Mouse (Mus musculus) liver, postnatal 0 days (tissue): Measurements from ENCODE around the gene D430041D05Rik. TPM values are rescaled to one million over a fixed set of nuclear protein-coding genes. Genes with fewer than 3 reads are reported as not detected.

Source experiments
- ATAC-seq: fragments of 200-750 bp; cut with Nextera tagmentation; 2 replicates; pipeline ENCODE4 v1.8.0; 2017; ENCODE audit warnings: mild to moderate bottlenecking, moderate library complexity
- DNase-seq: peaks from one replicate; pipeline ENCODE4 v3.0.0-alpha.2; 2016
- H3K27ac ChIP-seq: fragments of 300-500 bp; sonication (generic); 2 replicates; pipeline ENCODE4 v1.5.1; 2014; ENCODE audit warnings: antibody characterized with exemption, moderate library complexity, mild to moderate bottlenecking, low read depth
- H3K27me3 ChIP-seq: fragments of 300-500 bp; sonication (generic); 2 replicates; pipeline ENCODE4 v1.6.1; 2014; ENCODE audit warnings: low read length, control low read depth, mixed read lengths; ENCODE audit not compliant: insufficient read depth
- H3K36me3 ChIP-seq: fragments of 300-500 bp; sonication (generic); replicated peaks from 2 replicates; pipeline ENCODE4 v1.6.1; 2014; ENCODE audit warnings: mild to moderate bottlenecking, control low read depth, low read length, moderate library complexity, mixed read lengths; ENCODE audit not compliant: insufficient read depth
- H3K4me1 ChIP-seq: fragments of 300-500 bp; sonication (generic); 2 replicates; pipeline ENCODE4 v1.6.1; 2014; ENCODE audit warnings: antibody characterized with exemption, mild to moderate bottlenecking, control low read depth; ENCODE audit not compliant: insufficient read depth
- H3K4me2 ChIP-seq: fragments of 300-500 bp; sonication (generic); 2 replicates; pipeline ENCODE4 v1.6.1; 2014; ENCODE audit warnings: low read depth, mild to moderate bottlenecking, low read length, moderate library complexity, mixed read lengths
- H3K4me3 ChIP-seq: fragments of 300-500 bp; sonication (generic); 2 replicates; pipeline ENCODE4 v1.5.1; 2014; ENCODE audit warnings: low read depth, low read length
- H3K9ac ChIP-seq: fragments of 300-500 bp; sonication (generic); replicated peaks from 2 replicates; pipeline ENCODE4 v1.6.1; 2014; ENCODE audit warnings: mild to moderate bottlenecking, moderate library complexity
- H3K9me3 ChIP-seq: fragments of 300-500 bp; sonication (generic); 2 replicates; pipeline ENCODE4 v1.6.1; 2016; ENCODE audit warnings: mild to moderate bottlenecking, control low read depth, low read length, mixed read lengths
- CTCF ChIP-seq: sonication (generic); IDR thresholded peaks from 2 replicates; pipeline ENCODE4 v1.5.1; 2016; ENCODE audit warnings: antibody characterized with exemption, low read depth
- EP300 ChIP-seq: IDR thresholded peaks from 2 replicates; pipeline ENCODE4 v1.6.1; 2016; ENCODE audit warnings: antibody characterized with exemption, low read depth, mild to moderate bottlenecking
- WGBS: fragments of 180-500 bp; shearing (Covaris S2); extraction: QIAGEN DNeasy Blood & Tissue Kit; methylation state at CpG from one replicate; pipeline ENCODE4 v1.1.7; 2014; ENCODE audit not compliant: insufficient replicate concordance; 5-methylcytosine and 5-hydroxymethylcytosine counted together
- polyA plus RNA-seq: library from polyadenylated mRNA; unstranded; fragments of >200 nt; fragmentation: Nextera tagmentation; extraction: Ambion mirVana; gene quantifications from 2 replicates; pipeline ENCODE4 v1.2.1, GENCODE M21; 2015

The D430041D05Rik gene
- polyA plus RNA-seq, 1 experiment from 2014 or later, result 0.05 TPM

- ATAC-seq, result no peak
- 0 out of 2 replicates have a peak, but pooled peaks cover 2% of the 10 kb centered on the region for H3K9me3 ChIP-seq
- DNase-seq, result no peak
- H3K27me3 ChIP-seq, result no peaks in the 10 kb centered on the region
- TF ChIP-seq CTCF (no peak), EP300 (no peak)
- H3K4me3 ChIP-seq, result no peak overlapping the region
- H3K4me2 ChIP-seq, result no peak overlapping the region
- H3K36me3 ChIP-seq, result no peaks in the 10 kb centered on the region
- 71% methylated on average over 9 of the region's 9 CpGs for WGBS
- no peak overlapping the region for H3K27ac ChIP-seq
- no peaks in the 10 kb centered on the region for H3K4me1 ChIP-seq
- H3K9ac ChIP-seq, result no peak overlapping the region
These were observed 14.9 kb downstream of the D430041D05Rik start for GRCm38 (mm10) chr2:104395961-104396360.

- WGBS, result 62% methylated on average over 2 of the region's 2 CpGs
- no peaks in the 10 kb centered on the region for H3K27me3 ChIP-seq
- 0 out of 2 replicates have a peak, but pooled peaks cover under 1% of the 10 kb centered on the region for H3K9me3 ChIP-seq
- H3K4me2 ChIP-seq, result no peak overlapping the region
- ATAC-seq (no peak), DNase-seq (no peak)
- no peak overlapping the region for H3K4me3 ChIP-seq
- no peaks in the 10 kb centered on the region for H3K36me3 ChIP-seq
- no peaks in the 10 kb centered on the region for H3K4me1 ChIP-seq
- TF ChIP-seq EP300, result no peak
- TF ChIP-seq CTCF, result no peak
- no peak overlapping the region for H3K27ac ChIP-seq
- H3K9ac ChIP-seq, result no peak overlapping the region
These were observed 16.0 kb downstream of the D430041D05Rik start for GRCm38 (mm10) chr2:104394769-104395168.

- Histone ChIP-seq H3K36me3 (no peaks in the 10 kb centered on the region), H3K9ac (no peak overlapping the region), H3K4me3 (no peak overlapping the region), H3K4me1 (no peaks in the 10 kb centered on the region), H3K27ac (no peak overlapping the region), H3K9me3 (no peaks in the 10 kb centered on the region), H3K4me2 (no peak overlapping the region), H3K27me3 (no peaks in the 10 kb centered on the region)
- no peak for ATAC-seq
- no peak for DNase-seq
- 66% methylated on average over 4 of the region's 4 CpGs for WGBS
- no peak for TF ChIP-seq EP300
- TF ChIP-seq CTCF, result no peak
These were observed 18.0 kb downstream of the D430041D05Rik start for GRCm38 (mm10) chr2:104392700-104393312.

- WGBS, result 81% methylated on average over 11 of the region's 11 CpGs
- H3K4me1 ChIP-seq, result no peaks in the 10 kb centered on the region
- no peak for DNase-seq
- TF ChIP-seq EP300, result no peak
- TF ChIP-seq CTCF, result no peak
- ATAC-seq, result no peak
- H3K4me2 ChIP-seq, result no peak overlapping the region
- no peaks in the 10 kb centered on the region for H3K27me3 ChIP-seq
- H3K4me3 ChIP-seq, result no peak overlapping the region
- H3K36me3 ChIP-seq, result no peaks in the 10 kb centered on the region
- no peak overlapping the region for H3K9ac ChIP-seq
- H3K9me3 ChIP-seq, result no peaks in the 10 kb centered on the region
- no peak overlapping the region for H3K27ac ChIP-seq
These were observed 21.6 kb downstream of the D430041D05Rik start for GRCm38 (mm10) chr2:104389231-104389630.

GRCm38 (mm10) chr2:104385941-104386340 lies 24.9 kb downstream of the D430041D05Rik start:
- H3K4me3 ChIP-seq, result no peak overlapping the region

GRCm38 (mm10) chr2:104383589-104383988 lies 27.2 kb downstream of the D430041D05Rik start:
- ATAC-seq, result no peak
- Histone ChIP-seq H3K9ac (no peak overlapping the region), H3K4me1 (no peaks in the 10 kb centered on the region), H3K27ac (no peak overlapping the region), H3K27me3 (no peaks in the 10 kb centered on the region), H3K4me2 (no peak overlapping the region), H3K36me3 (no peaks in the 10 kb centered on the region), H3K4me3 (no peak overlapping the region), H3K9me3 (no peaks in the 10 kb centered on the region)
- 85% methylated on average over 4 of the region's 4 CpGs for WGBS
- TF ChIP-seq CTCF (no peak), EP300 (no peak)
- no peak for DNase-seq

More at GRCm38 (mm10) chr2:104385941-104386340, 24.9 kb downstream of the D430041D05Rik start:
- TF ChIP-seq CTCF (no peak), EP300 (no peak)
- Histone ChIP-seq H3K4me1 (no peaks in the 10 kb centered on the region), H3K27me3 (no peaks in the 10 kb centered on the region), H3K4me2 (no peak overlapping the region), H3K9me3 (no peaks in the 10 kb centered on the region), H3K27ac (no peak overlapping the region), H3K36me3 (no peaks in the 10 kb centered on the region), H3K9ac (no peak overlapping the region)
- ATAC-seq (no peak), DNase-seq (no peak)
- 76% methylated on average over 2 of the region's 2 CpGs for WGBS

- Histone ChIP-seq H3K9me3 (no peaks in the 10 kb centered on the region), H3K36me3 (no peaks in the 10 kb centered on the region), H3K4me3 (no peak overlapping the region), H3K4me2 (no peak overlapping the region), H3K9ac (no peak overlapping the region), H3K4me1 (no peaks in the 10 kb centered on the region), H3K27ac (no peak overlapping the region), H3K27me3 (no peaks in the 10 kb centered on the region)
- WGBS, result 65% methylated on average over 6 of the region's 6 CpGs
- ATAC-seq (no peak), DNase-seq (no peak)
- TF ChIP-seq EP300 (no peak), CTCF (no peak)
These were observed 28.0 kb downstream of the D430041D05Rik start for GRCm38 (mm10) chr2:104382813-104383212.
